Mouse (Mus musculus): ENCODE data around the gene Pecr. TPM values are rescaled to one million over a fixed set of nuclear protein-coding genes. Genes with fewer than 3 reads are reported as not detected.

Gene Pecr
- total and polyA plus RNA-seq, 2 experiments from 2014 or later = 0.95 to 31.7 TPM

DNA sequence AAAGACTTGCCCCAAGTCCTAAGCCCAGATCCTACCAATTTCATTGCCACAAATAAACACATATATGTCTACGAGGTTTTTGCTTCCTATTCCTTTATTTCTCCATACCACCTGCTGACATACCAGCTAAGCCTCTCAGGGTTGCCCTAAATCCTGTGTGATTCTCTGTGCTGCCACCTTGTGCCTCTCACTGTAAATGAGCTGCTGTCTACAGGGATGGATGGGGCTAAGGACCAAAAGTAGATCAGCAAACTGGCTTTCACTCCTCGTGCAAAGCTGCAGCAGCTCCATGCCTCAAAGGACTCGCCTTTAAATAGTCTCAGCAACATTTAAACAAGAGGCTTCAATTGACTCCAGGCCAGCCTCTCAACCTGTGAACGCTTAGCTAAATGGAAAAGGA is 64.1 kb downstream of the Pecr start:
- H3K4me2 ChIP-seq (ENCODE audit: low read depth, low read length) = no peak overlapping the region
- H3K9ac ChIP-seq (replicated peaks; ENCODE audit: low read depth, low read length) = no peak overlapping the region
- no peak overlapping the region for H3K4me3 ChIP-seq (ENCODE audit: low read depth, low read length)
- ATAC-seq (ENCODE audit: insufficient read depth, low read depth) (peak; percentile 71), DNase-seq (ENCODE audit: low spot score) (peak; percentile 61)
- H3K9me3 ChIP-seq (replicated peaks; ENCODE audit: control insufficient read depth, low read length) = no peaks in the 10 kb centered on the region
- TF ChIP-seq CTCF (IDR thresholded peaks at IDR 0.05; ENCODE audit: low read depth) (peak; percentile 68), EP300 (IDR thresholded peaks at IDR 0.05; ENCODE audit: low read depth) (no peak)
- H3K27ac ChIP-seq (ENCODE audit: low read depth) = no peak overlapping the region
- 20% methylated on average over 4 of the region's 4 CpGs for WGBS
- no peaks in the 10 kb centered on the region for H3K36me3 ChIP-seq (replicated peaks; ENCODE audit: control insufficient read depth, insufficient read depth, low read length)
- peaks cover 4% of the 10 kb centered on the region for H3K4me1 ChIP-seq (ENCODE audit: control insufficient read depth, insufficient read depth)
- H3K27me3 ChIP-seq (ENCODE audit: control insufficient read depth, insufficient read depth, low read length) = peaks cover 4% of the 10 kb centered on the region

DNA sequence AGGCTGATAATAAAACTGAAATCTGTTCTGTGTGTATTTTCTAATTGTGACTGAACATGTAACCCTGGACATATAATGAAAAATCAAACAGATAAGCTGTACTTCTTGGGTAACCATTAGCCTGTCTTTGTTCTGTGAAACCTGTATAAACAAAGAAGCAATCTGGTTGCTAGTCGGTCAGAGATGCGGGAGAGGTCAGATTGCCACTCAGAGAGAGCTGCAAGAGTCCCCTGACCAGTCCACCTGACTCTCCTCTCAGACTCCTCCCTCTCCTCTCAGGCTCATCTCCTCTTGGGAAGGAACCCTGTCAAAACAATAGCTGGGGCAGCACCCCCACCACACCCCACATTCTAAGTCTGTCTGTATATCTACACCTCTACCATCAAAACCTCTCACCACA is 65.0 kb downstream of the Pecr start:
- WGBS = 63% methylated on average over 2 of the region's 2 CpGs
- no peak for ATAC-seq (ENCODE audit: insufficient read depth, low read depth)

DNA sequence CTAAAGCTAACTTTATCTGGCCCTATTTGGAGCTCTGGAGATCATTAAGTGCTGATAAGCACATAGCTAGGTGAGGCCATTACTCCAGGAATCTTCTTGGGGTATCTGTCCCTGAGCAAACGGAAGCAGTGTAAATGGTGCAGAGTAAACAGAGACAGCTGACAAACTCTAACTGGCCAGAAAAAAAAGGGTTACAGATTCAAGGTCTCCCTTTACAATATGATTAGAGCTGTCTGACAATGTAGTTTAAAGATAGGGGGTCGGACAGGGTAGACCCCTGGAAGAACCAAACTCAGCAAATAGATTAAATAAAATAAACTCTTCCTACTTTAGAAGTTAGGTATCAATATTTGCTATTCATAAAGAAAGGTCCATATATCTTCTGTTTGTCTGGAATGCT is 65.5 kb downstream of the Pecr start:
- H3K4me1 ChIP-seq (ENCODE audit: control insufficient read depth, insufficient read depth) = peaks cover 11% of the 10 kb centered on the region
- ATAC-seq (ENCODE audit: insufficient read depth, low read depth) (no peak), DNase-seq (ENCODE audit: low spot score) (no peak)
- H3K9me3 ChIP-seq (replicated peaks; ENCODE audit: control insufficient read depth, low read length) = no peaks in the 10 kb centered on the region
- H3K27ac ChIP-seq (ENCODE audit: low read depth) = no peak overlapping the region
- H3K36me3 ChIP-seq (replicated peaks; ENCODE audit: control insufficient read depth, insufficient read depth, low read length) = no peaks in the 10 kb centered on the region
- TF ChIP-seq CTCF (IDR thresholded peaks at IDR 0.05; ENCODE audit: low read depth) (no peak), EP300 (IDR thresholded peaks at IDR 0.05; ENCODE audit: low read depth) (no peak)
- no peak overlapping the region for H3K4me3 ChIP-seq (ENCODE audit: low read depth, low read length)
- H3K4me2 ChIP-seq (ENCODE audit: low read depth, low read length) = no peak overlapping the region
- 77% methylated on average over 2 of the region's 2 CpGs for WGBS
- no peaks in the 10 kb centered on the region for H3K27me3 ChIP-seq (ENCODE audit: control insufficient read depth, insufficient read depth, low read length)
- no peak overlapping the region for H3K9ac ChIP-seq (replicated peaks; ENCODE audit: low read depth, low read length)

More for the DNA sequence above, 65.0 kb downstream of the Pecr start:
- TF ChIP-seq CTCF (IDR thresholded peaks at IDR 0.05; ENCODE audit: low read depth) = no peak
- TF ChIP-seq EP300 (IDR thresholded peaks at IDR 0.05; ENCODE audit: low read depth) = no peak
- H3K36me3 ChIP-seq (replicated peaks; ENCODE audit: control insufficient read depth, insufficient read depth, low read length) = no peaks in the 10 kb centered on the region
- no peak overlapping the region for H3K4me2 ChIP-seq (ENCODE audit: low read depth, low read length)
- no peak for DNase-seq (ENCODE audit: low spot score)
- peaks cover 7% of the 10 kb centered on the region for H3K4me1 ChIP-seq (ENCODE audit: control insufficient read depth, insufficient read depth)
- no peak overlapping the region for H3K27ac ChIP-seq (ENCODE audit: low read depth)
- H3K9me3 ChIP-seq (replicated peaks; ENCODE audit: control insufficient read depth, low read length) = no peaks in the 10 kb centered on the region
- peaks cover 4% of the 10 kb centered on the region; the same call in 1 of the 2 replicates for H3K27me3 ChIP-seq (ENCODE audit: control insufficient read depth, insufficient read depth, low read length)
- H3K4me3 ChIP-seq (ENCODE audit: low read depth, low read length) = no peak overlapping the region
- no peak overlapping the region for H3K9ac ChIP-seq (replicated peaks; ENCODE audit: low read depth, low read length)

DNA sequence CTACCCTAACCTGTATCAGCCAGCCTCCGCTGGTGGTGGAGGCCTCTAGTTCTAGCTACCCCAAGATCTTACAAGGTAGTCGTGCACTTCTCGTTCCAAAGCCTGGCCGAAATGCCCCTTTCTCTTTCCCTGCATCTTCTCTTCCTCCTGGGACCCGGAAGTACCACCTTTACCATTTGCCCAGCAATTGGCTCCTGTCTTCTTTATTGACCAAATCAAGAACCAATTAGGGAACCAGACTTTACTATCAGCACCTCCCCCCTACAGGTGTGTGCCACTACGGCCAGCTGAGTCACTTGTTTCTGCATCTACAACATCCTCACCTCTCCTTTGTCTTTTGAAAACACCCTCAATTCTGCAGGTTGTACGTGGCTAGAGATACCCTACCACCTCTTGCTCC is 67.4 kb downstream of the Pecr start:
- Histone ChIP-seq H3K9ac (replicated peaks; ENCODE audit: low read depth, low read length) (no peak overlapping the region), H3K27me3 (ENCODE audit: control insufficient read depth, insufficient read depth, low read length) (no peaks in the 10 kb centered on the region), H3K27ac (ENCODE audit: low read depth) (no peak overlapping the region), H3K9me3 (replicated peaks; ENCODE audit: control insufficient read depth, low read length) (no peaks in the 10 kb centered on the region), H3K4me2 (ENCODE audit: low read depth, low read length) (no peak overlapping the region), H3K4me1 (ENCODE audit: control insufficient read depth, insufficient read depth) (peaks cover 15% of the 10 kb centered on the region), H3K4me3 (ENCODE audit: low read depth, low read length) (no peak overlapping the region), H3K36me3 (replicated peaks; ENCODE audit: control insufficient read depth, insufficient read depth, low read length) (no peaks in the 10 kb centered on the region)
- WGBS = 84% methylated on average over 7 of the region's 7 CpGs
- ATAC-seq (ENCODE audit: insufficient read depth, low read depth) (no peak), DNase-seq (ENCODE audit: low spot score) (no peak)
- TF ChIP-seq CTCF (IDR thresholded peaks at IDR 0.05; ENCODE audit: low read depth) (no peak), EP300 (IDR thresholded peaks at IDR 0.05; ENCODE audit: low read depth) (no peak)

DNA sequence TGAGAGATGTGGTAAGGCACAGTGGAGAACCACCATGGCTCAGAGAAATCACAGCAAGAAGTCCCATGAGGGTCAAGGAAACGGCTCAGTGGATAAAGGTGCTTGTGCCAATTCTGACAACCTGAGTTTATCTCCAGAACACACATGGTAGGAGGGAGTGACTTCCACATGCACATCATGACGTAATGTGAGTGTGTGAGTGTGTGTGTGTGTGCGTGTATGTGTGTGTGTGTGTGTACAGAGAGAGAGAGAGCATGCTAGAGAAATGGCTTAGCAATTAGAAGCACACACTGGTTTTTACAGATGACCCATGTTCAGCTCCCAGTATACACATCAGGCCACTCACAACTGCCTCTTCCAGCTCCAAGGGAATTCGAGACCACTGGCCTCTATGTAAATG is 68.9 kb downstream of the Pecr start:
- Histone ChIP-seq H3K36me3 (replicated peaks; ENCODE audit: control insufficient read depth, insufficient read depth, low read length) (no peaks in the 10 kb centered on the region), H3K4me2 (ENCODE audit: low read depth, low read length) (no peak overlapping the region), H3K27ac (ENCODE audit: low read depth) (peak overlapping the region; percentile 89), H3K4me3 (ENCODE audit: low read depth, low read length) (no peak overlapping the region), H3K4me1 (ENCODE audit: control insufficient read depth, insufficient read depth) (peaks cover 19% of the 10 kb centered on the region), H3K9ac (replicated peaks; ENCODE audit: low read depth, low read length) (0 out of 2 replicates have a peak overlapping the region, but pooled peaks have one; percentile 5), H3K9me3 (replicated peaks; ENCODE audit: control insufficient read depth, low read length) (no peaks in the 10 kb centered on the region), H3K27me3 (ENCODE audit: control insufficient read depth, insufficient read depth, low read length) (no peaks in the 10 kb centered on the region)
- ATAC-seq (ENCODE audit: insufficient read depth, low read depth) (peak; percentile 6; the same call in 1 of the 2 replicates), DNase-seq (ENCODE audit: low spot score) (no peak)
- WGBS = 41% methylated on average over 4 of the region's 4 CpGs
- no peak for TF ChIP-seq CTCF (IDR thresholded peaks at IDR 0.05; ENCODE audit: low read depth)
- peak; percentile 1; the same call in 1 of the 2 replicates for TF ChIP-seq EP300 (IDR thresholded peaks at IDR 0.05; ENCODE audit: low read depth)

DNA sequence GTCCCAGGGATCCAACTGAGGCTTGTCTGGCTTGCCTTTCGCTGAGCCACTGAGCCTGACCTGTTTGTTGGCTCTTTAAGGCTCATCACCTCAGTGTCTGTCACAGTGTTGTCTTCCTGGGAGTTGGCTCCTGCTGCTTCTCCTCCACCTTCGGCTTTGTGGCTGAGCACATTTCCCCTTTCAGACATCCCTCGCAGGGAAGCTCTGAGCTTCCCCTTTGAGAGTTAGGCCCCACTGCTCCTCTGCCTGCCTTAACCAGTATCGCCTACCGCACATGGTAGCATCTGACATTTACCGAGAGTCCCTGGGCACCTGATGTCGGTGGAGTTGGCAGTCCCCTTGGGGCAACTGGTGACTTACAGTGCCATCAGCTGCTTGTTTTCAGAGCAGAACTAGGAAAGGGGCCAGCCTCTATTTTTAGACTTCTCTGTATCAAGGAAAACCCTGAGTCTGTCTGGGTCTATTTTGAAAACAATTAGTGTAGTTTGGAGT is 69.6 kb downstream of the Pecr start:
- peak overlapping the region; percentile 89 for H3K27ac ChIP-seq (ENCODE audit: low read depth)
- 18% methylated on average over 7 of the region's 7 CpGs for WGBS
- DNase-seq (ENCODE audit: low spot score) = peak; percentile 90
- no peak overlapping the region for H3K4me3 ChIP-seq (ENCODE audit: low read depth, low read length)
- peak; percentile 85 for ATAC-seq (ENCODE audit: insufficient read depth, low read depth)
- H3K9ac ChIP-seq (replicated peaks; ENCODE audit: low read depth, low read length) = no peak overlapping the region
- H3K4me1 ChIP-seq (ENCODE audit: control insufficient read depth, insufficient read depth) = peaks cover 19% of the 10 kb centered on the region
- no peak overlapping the region for H3K4me2 ChIP-seq (ENCODE audit: low read depth, low read length)
- H3K27me3 ChIP-seq (ENCODE audit: control insufficient read depth, insufficient read depth, low read length) = no peaks in the 10 kb centered on the region
- H3K9me3 ChIP-seq (replicated peaks; ENCODE audit: control insufficient read depth, low read length) = no peaks in the 10 kb centered on the region
- H3K36me3 ChIP-seq (replicated peaks; ENCODE audit: control insufficient read depth, insufficient read depth, low read length) = no peaks in the 10 kb centered on the region
- TF ChIP-seq EP300 (IDR thresholded peaks at IDR 0.05; ENCODE audit: low read depth) (peak; percentile 80), CTCF (IDR thresholded peaks at IDR 0.05; ENCODE audit: low read depth) (no peak)
